Mouse (Mus musculus) stomach, postnatal 0 days (tissue): ENCODE measurements around the gene Tgfb1i1. TPM values are rescaled to one million over a fixed set of nuclear protein-coding genes. Genes with fewer than 3 reads are reported as not detected.

Source experiments
- ATAC-seq: fragments of 200-750 bp; cut with Nextera tagmentation; 2 replicates; pipeline ENCODE4 v1.8.0; 2017; ENCODE audit not compliant: low FRiP score, low TSS enrichment
- DNase-seq: peaks from one replicate; pipeline ENCODE4 v3.0.0-alpha.2; 2016; ENCODE audit warnings: low spot score
- H3K27ac ChIP-seq: fragments of 300-500 bp; sonication (generic); replicated peaks from 2 replicates; pipeline ENCODE4 v1.5.1; 2014; ENCODE audit warnings: mild to moderate bottlenecking, control low read depth
- H3K27me3 ChIP-seq: fragments of 300-500 bp; sonication (generic); 2 replicates; pipeline ENCODE4 v1.6.1; 2014; ENCODE audit warnings: low read length; ENCODE audit not compliant: control insufficient read depth, insufficient read depth
- H3K36me3 ChIP-seq: fragments of 300-500 bp; sonication (generic); 2 replicates; pipeline ENCODE4 v1.6.1; 2014; ENCODE audit warnings: low read length, mixed read lengths; ENCODE audit not compliant: control insufficient read depth, insufficient read depth
- H3K4me1 ChIP-seq: fragments of 300-500 bp; sonication (generic); replicated peaks from 2 replicates; pipeline ENCODE4 v1.6.1; 2014; ENCODE audit warnings: antibody characterized with exemption; ENCODE audit not compliant: control insufficient read depth, insufficient read depth
- H3K4me2 ChIP-seq: fragments of 300-500 bp; sonication (generic); replicated peaks from 2 replicates; pipeline ENCODE4 v1.6.1; 2014; ENCODE audit warnings: low read depth, mild to moderate bottlenecking, control low read depth, moderate library complexity
- H3K4me3 ChIP-seq: fragments of 300-500 bp; sonication (generic); 2 replicates; pipeline ENCODE4 v1.5.1; 2014; ENCODE audit warnings: low read depth, low read length, control low read depth
- H3K9ac ChIP-seq: fragments of 300-500 bp; sonication (generic); 2 replicates; pipeline ENCODE4 v1.6.1; 2014; ENCODE audit warnings: mild to moderate bottlenecking, low read length, control low read depth, mixed read lengths
- H3K9me3 ChIP-seq: fragments of 300-500 bp; sonication (generic); 2 replicates; pipeline ENCODE4 v1.6.1; 2016; ENCODE audit warnings: low read length; ENCODE audit not compliant: control insufficient read depth
- CTCF ChIP-seq: IDR thresholded peaks from 2 replicates; pipeline ENCODE4 v1.5.1; 2016; ENCODE audit warnings: antibody characterized with exemption, low read depth, mild to moderate bottlenecking, moderate library complexity
- EP300 ChIP-seq: optimal IDR thresholded peaks from 2 replicates; pipeline ENCODE3; 2016; ENCODE audit warnings: antibody characterized with exemption
- WGBS: fragments of 180-500 bp; shearing (Covaris S2); extraction: QIAGEN DNeasy Blood & Tissue Kit; methylation state at CpG from one replicate; pipeline ENCODE4 v1.1.7; 2014; 5-methylcytosine and 5-hydroxymethylcytosine counted together
- polyA plus RNA-seq: library from polyadenylated mRNA; unstranded; fragments of >200 nt; fragmentation: Nextera tagmentation; extraction: Ambion mirVana; gene quantifications from 2 replicates; pipeline ENCODE4 v1.2.1, GENCODE M21; 2015

Gene Tgfb1i1
- polyA plus RNA-seq, 1 experiment from 2014 or later: 167 TPM

DNA sequence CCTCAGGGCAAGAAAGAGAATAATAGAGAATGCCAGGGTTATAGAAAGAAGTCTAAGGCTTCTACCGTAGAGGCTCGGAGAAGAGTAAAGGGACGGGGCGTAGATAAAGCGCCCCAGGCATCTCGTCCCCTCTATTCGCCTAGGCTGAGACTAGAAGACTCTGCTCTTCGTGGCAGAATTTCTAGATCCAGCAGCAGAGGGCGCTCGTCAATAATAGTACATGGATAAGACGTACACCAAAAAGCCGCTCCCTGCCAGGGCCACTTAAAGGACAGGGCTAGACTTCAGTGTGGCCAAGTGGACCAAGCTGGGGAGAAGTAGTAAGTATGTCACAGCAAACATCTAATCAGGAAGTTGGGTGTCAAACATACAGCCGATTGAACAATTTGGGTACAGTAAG is 831 bp downstream of the Tgfb1i1 start:
- WGBS: under 1% methylated on average over 13 of the region's 13 CpGs
- TF ChIP-seq CTCF (peak; percentile 85), EP300 (no peak)
- peaks cover 14% of the 10 kb centered on the region; the same call in 1 of the 2 replicates for H3K36me3 ChIP-seq
- no peaks in the 10 kb centered on the region for H3K27me3 ChIP-seq
- H3K27ac ChIP-seq: peak overlapping the region; percentile 93
- H3K4me3 ChIP-seq: peak overlapping the region; percentile 64
- H3K4me2 ChIP-seq: peak overlapping the region; percentile 73
- H3K9ac ChIP-seq: peak overlapping the region; percentile 85
- no peaks in the 10 kb centered on the region for H3K9me3 ChIP-seq
- DNase-seq: peak; percentile 86
- peaks cover 6% of the 10 kb centered on the region; the same call in 1 of the 2 replicates for H3K4me1 ChIP-seq
- peak; percentile 69 for ATAC-seq

DNA sequence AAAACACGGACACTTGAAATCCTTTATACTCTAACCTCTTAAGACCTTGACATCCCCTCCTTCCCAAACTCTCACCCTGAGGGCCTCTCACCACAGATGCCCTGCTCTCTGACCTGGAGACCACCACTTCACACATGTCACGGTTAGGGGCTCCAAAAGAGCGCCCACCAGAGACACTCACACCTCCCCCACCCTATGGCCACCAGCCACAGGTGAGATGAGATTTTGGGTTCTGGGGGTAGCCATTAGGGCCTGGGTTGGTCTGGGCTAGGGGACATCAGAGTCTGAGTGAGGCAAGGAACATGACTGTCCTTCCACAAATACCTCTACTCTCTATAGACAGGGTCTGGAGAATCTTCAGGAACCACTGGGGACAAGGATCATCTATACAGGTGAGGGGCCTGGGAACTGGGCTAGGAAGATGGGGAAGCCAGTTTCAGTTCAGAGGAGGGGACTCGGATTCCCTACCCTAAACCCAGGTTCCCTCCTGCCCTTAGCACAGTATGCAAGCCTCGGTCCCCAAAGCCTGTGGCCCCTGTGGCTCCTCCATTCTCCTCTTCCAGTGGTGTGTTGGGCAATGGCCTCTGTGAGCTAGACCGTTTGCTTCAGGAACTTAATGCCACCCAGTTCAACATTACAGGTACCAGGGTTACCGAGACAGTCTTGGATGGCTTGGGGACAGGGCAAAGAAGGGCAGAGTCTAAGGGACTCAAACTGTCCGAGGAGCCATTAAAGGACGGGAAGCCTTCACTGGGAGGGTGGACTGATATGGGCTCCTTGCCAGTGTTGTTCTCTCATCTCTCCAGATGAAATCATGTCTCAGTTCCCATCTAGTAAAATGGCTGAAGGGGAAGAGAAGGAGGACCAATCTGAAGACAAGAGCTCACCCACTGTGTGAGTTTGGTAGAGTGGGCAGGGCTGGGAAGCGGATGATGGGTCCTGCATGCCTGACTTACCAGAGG is 1.8 kb downstream of the Tgfb1i1 start:
- Histone ChIP-seq H3K27me3 (no peaks in the 10 kb centered on the region), H3K9me3 (no peaks in the 10 kb centered on the region), H3K36me3 (peaks cover 15% of the 10 kb centered on the region), H3K9ac (peak overlapping the region; percentile 85), H3K4me3 (peak overlapping the region; percentile 64), H3K4me2 (peak overlapping the region; percentile 73), H3K4me1 (peaks cover 6% of the 10 kb centered on the region; the same call in 1 of the 2 replicates), H3K27ac (no peak overlapping the region; the same call in 1 of the 2 replicates)
- 63% methylated on average over 10 of the region's 10 CpGs for WGBS
- ATAC-seq: no peak
- no peak for DNase-seq
- no peak for TF ChIP-seq EP300
- TF ChIP-seq CTCF: no peak

DNA sequence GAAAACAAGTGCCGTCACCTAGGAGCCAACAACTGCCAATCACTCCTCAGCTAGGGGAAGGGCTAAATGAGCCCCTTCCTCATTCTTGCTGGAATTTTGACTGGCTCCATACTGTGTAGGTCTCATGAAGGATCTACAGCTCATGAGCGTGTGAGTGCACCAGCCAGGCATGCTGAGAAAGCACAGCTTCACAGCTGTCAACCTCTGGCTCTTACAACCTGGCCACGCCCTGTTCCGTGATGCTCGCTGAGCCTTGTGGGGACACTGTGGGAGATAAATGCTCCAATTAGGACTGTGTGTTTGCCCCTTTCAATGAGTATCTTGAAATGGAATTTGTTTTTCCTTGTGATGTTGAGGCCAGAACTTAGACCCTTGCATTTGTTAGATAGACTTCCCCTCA is 3.4 kb downstream of the Tgfb1i1 start:
- WGBS: 60% methylated on average over 5 of the region's 5 CpGs
- Histone ChIP-seq H3K36me3 (peaks cover 14% of the 10 kb centered on the region), H3K9ac (no peak overlapping the region), H3K4me3 (no peak overlapping the region; the same call in 1 of the 2 replicates), H3K27me3 (no peaks in the 10 kb centered on the region), H3K4me1 (peaks cover 6% of the 10 kb centered on the region; the same call in 1 of the 2 replicates), H3K9me3 (no peaks in the 10 kb centered on the region), H3K4me2 (peak overlapping the region; percentile 37), H3K27ac (no peak overlapping the region)
- ATAC-seq (no peak), DNase-seq (no peak)
- no peak for TF ChIP-seq CTCF
- TF ChIP-seq EP300: no peak

DNA sequence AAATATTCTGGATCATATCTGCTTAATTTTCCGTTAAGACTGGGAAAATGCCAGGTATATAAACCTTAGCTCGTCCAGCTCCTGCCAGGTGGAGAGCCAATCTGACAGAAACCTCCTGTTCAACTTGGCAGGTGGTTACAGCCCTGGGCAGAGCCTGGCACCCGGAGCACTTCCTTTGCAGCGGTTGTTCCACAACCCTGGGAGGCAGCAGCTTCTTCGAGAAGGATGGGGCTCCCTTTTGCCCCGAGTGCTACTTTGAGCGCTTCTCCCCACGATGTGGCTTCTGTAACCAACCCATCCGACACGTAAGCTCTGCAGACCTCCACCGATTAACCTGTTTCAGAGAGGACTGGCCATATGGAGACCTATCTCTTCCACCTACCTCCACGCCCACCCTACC is 5.3 kb downstream of the Tgfb1i1 start:
- H3K27me3 ChIP-seq: no peaks in the 10 kb centered on the region
- no peak for ATAC-seq
- H3K36me3 ChIP-seq: peaks cover 12% of the 10 kb centered on the region
- no peak for DNase-seq
- TF ChIP-seq EP300: no peak
- TF ChIP-seq CTCF: no peak
- H3K27ac ChIP-seq: no peak overlapping the region
- no peak overlapping the region for H3K9ac ChIP-seq
- 0 out of 2 replicates have a peak overlapping the region, but pooled peaks have one; percentile 4 for H3K4me3 ChIP-seq
- no peaks in the 10 kb centered on the region for H3K9me3 ChIP-seq
- H3K4me1 ChIP-seq: no peaks in the 10 kb centered on the region
- H3K4me2 ChIP-seq: peak overlapping the region; percentile 35
- WGBS: 45% methylated on average over 12 of the region's 12 CpGs

DNA sequence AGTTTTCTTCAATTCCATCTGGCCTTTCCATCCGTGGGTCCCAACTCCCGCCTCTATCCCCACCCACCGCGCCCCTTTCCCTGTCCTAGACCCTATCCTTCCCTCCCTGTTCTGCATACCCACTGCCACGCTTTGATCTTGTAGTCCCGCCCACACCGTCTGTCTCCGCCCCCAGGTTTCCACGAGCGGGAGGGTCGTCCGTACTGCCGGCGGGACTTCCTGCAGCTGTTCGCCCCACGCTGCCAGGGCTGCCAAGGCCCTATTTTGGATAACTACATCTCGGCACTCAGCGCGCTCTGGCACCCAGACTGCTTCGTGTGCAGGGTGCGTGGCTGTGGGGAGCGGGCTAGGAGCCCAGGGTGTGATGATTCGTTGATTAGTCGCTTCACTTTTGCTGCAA is 6.0 kb downstream of the Tgfb1i1 start:
- ATAC-seq: no peak
- Histone ChIP-seq H3K27me3 (no peaks in the 10 kb centered on the region), H3K36me3 (peaks cover 12% of the 10 kb centered on the region), H3K27ac (no peak overlapping the region), H3K4me1 (no peaks in the 10 kb centered on the region), H3K4me2 (peak overlapping the region; percentile 35), H3K9ac (no peak overlapping the region), H3K4me3 (no peak overlapping the region), H3K9me3 (no peaks in the 10 kb centered on the region)
- no peak for TF ChIP-seq EP300
- TF ChIP-seq CTCF: no peak
- 18% methylated on average over 24 of the region's 24 CpGs for WGBS
- peak; percentile 41 for DNase-seq

DNA sequence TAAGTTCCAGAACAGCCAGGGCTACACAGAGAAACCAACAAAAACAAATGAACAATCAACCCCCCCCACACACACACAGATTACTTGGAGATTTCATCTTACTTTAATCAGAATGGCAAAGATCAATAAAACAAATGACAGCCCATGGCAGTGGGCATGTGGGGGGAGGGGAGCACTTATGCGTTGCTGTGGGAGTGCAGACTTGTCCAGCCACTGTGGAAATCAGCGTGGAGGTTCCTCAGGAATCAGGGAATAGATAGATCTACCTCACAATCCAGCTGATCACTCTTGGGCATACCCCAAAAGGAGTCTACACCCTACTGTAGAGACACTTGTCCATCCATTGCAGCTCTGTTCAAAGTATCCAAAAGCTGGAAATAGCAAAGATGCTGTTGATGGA is 8.4 kb downstream of the Tgfb1i1 start:
- DNase-seq (no peak), ATAC-seq (no peak)
- WGBS: 52% methylated on average over 2 of the region's 2 CpGs
- H3K4me2 ChIP-seq: no peak overlapping the region
- no peaks in the 10 kb centered on the region for H3K4me1 ChIP-seq
- H3K27ac ChIP-seq: no peak overlapping the region
- H3K9me3 ChIP-seq: no peaks in the 10 kb centered on the region
- TF ChIP-seq EP300 (no peak), CTCF (no peak)
- no peak overlapping the region for H3K9ac ChIP-seq
- H3K36me3 ChIP-seq: peaks cover 12% of the 10 kb centered on the region
- H3K4me3 ChIP-seq: no peak overlapping the region
- no peaks in the 10 kb centered on the region for H3K27me3 ChIP-seq
